Mouse (Mus musculus) E14TG2a.4 (cell line): Measurements from ENCODE around the gene Rpl37.

Experiments
- CTCF ChIP-seq: conservative IDR thresholded peaks from 2 replicates; pipeline ENCODE4 v1.5.1; 2014; ENCODE audit warnings: low read length
- POU5F1 ChIP-seq: IDR thresholded peaks from 2 replicates; pipeline ENCODE4 v1.6.1; 2014; ENCODE audit warnings: low read length, borderline replicate concordance

DNA sequence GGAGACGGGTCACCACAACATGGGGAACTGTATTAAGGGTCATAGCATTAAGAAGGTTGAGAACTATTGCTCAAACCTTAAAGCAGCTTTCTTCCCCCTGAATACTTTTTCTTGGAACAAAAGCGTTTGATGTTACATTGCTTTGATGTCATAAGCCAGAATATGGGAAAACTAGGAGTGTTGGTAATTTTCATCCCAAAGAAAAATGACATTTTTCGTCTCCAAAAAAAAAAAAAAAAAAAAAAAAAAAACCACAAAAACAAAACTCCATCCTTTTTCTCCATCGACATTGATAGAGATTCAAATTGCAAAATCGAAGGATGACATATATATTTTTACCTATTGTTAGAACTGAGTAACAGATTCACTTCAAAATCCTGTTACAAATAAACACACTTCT is 26.3 kb downstream of the Rpl37 start:
- TF ChIP-seq CTCF (no peak), POU5F1 (no peak)
